Mouse (Mus musculus) CH12F3 (cell line): ENCODE data around the gene Ythdf1.

Experiments
- in situ Hi-C: fragments of 300-500 bp; cut with MboI; formaldehyde crosslinking; loops from 2 replicates; pipeline ENCODE4 v1.14.3; 2020; ENCODE audit warnings: low sequenced_read_pairs

Ythdf1 gene

DNA sequence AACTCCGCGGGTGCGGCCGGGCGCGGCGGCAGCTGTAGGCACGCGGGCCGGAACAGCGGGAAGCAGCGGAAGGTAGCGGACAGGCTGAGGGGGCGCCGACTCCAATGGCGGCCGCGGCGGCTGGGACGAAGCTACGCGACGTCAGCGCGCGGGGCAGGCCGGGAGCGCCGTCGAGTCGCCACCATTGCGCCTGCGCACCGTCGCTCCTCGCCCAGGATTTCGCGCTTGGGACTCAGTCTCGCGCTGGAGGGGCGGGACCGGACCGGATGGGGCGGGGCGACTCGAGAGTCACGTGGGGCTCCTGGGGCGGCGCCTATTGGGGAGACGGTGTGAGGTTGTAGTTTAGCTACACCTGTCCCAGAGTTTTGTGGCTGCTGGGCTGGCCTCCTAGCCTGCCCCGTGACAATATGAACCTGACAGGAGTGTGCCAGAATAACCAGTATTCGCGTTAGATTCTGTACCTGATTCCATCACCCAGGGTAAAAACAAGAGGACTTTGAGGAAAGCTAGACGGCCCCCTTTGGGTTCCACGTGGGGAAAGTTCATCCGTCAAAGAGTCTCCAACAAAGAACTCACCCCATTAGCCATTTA is at the start of gene Ythdf1:
Ythdf1 (minus strand) TSS at position 140 of the 591 bp plus-strand sequence.
- in situ Hi-C loops: no loop called here

DNA sequence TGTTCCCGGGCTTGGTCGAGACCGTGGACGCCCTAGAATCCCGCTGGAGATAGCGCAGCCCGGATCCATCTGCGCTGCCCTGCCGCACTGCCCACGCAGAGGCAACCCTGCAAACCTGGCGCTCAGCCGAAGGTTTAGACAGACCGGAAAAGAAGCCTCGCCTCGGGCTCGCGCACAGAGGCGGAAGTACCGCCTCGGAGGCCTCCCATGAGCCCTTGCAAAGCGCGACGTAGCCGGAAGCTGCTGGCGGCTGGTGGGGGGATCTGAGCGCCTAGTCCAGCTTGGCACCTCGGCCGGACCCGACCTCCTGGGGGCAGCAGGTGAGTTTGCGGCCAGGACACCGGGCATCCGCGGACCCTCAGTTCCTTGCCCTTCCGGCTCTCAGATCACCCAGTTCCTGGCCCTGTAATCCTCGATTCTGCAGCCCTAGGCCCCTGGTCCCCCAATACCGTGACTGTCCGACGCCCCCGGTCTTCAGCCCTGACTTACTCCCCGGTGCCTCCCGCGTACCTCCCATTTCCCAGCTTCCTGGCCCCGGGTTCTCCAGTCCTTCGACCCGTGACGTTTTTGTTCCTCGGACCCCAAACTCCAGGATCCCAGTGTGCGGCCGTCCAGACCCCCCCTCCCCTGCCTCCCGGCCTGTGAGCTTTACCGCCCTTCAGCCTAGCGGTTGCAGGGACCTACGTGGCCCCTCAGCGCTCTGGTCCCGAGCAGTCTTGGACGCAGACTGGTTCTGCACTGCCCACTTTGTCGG is 46.4 kb upstream of the Ythdf1 start, which contains the start of gene Arfgap1:
Arfgap1 (plus strand) TSS at position 216 of the 754 bp plus-strand sequence.
- in situ Hi-C loops: no loop called here

DNA sequence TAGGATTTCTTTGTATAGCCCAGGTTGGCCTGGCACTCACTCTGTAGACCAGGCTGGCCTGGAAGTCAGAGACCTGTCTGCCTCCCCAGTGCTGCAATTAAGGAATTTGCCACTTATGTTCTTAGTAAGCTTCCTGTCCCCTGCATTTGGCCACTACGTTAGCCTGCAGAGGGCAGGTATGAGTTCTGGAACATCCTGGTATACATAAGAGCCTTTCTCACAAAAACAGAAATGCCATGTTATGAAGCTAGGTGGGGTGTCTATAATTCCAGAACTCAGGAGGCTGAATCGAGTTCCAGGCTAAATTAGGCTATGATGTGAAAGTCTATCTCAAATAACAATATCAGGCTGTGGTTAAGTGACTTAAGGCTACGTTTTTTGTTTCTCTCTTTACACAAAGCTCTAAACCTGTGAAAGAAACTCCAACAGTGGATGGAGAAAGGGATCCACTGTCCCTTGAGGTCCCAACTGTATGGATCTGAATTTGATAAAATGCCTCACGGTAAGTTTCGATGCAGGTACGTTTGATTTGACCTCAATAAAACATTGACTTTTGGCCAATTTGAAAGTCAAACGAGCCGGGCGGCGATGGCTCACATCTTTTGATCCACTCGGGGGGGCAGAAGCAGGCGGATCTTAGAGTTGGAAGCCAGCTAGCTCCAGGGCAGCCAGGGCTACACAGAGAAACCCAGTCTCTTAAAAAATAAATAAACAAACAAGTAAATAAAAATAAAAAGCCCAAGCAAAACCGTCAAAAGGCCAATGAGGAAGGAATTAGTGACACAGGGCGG is 45.5 kb upstream of the Ythdf1 start:
- in situ Hi-C loops: no loop called here

DNA sequence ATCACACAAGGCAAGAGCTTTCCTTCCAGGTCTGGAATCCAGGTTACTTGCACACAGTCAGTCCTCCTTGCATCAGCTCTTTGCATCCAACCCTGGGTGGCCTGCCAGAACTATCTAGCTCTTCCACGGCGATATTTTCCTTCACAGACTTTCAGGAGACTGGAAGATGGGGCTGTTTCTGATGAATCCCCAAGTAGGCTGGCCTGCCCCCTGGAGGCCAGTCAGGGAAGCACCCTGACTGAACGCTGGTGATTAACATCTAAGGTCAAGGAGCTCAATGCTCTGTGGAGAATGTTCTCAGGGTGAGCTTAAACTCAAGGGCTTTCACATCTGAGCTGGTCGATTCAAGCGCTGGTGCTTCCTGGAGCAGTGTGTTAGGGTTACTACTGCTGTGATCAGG is 43.2 kb upstream of the Ythdf1 start:
- in situ Hi-C loops: no loop called here

DNA sequence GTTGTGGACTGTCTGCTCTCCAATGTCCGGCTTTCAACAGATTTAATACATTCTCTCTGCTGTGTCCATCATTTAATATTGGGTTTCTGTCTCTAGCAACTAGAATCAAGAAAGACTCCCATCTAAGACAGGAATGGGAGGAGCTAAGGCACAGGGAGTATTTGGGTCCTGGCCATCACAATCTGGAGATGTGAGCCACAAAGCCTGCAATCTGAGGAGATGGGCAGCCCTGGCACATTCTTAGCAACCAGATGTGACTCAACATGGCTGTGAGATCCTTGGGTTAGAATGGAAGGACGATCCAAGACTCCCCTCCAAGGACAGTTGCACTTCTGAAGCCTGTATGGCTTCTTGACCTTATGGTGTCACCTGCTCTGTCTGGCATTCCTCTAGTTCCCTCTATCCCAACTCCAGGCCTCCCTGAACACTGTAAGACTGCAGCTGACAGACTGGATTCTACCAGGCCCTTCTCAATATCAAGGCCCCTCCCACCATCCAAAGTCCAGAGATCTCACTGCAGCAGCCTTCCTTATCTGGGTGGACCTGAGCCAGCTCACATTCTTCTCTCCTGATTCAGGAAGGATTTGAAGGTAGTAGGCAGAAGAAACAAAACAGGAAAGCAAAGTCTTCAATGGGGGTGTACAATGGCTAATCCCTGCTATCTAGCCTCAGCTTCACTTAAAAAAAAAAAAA is 42.0 kb upstream of the Ythdf1 start:
- in situ Hi-C loops: no loop called here

DNA sequence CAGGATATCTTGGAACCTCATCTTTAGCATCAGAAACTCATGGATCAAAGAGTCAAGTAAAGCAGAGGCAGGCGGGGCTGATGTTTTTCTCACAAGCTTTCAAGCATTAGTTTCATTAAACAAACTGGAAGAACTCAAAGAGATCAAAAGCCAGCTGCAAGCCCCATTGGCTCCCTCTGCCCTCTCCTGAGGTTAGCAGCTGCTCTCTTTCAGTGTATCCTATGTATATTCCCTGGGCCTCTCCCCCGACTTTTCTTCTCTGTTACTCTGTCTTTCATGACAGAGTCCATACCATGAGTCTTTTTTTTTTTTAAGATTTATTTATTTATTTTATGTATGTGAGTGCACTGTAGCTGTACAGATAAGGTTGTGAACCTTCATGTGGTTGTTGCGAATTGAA is 39.4 kb upstream of the Ythdf1 start:
- in situ Hi-C loops: no loop called here

DNA sequence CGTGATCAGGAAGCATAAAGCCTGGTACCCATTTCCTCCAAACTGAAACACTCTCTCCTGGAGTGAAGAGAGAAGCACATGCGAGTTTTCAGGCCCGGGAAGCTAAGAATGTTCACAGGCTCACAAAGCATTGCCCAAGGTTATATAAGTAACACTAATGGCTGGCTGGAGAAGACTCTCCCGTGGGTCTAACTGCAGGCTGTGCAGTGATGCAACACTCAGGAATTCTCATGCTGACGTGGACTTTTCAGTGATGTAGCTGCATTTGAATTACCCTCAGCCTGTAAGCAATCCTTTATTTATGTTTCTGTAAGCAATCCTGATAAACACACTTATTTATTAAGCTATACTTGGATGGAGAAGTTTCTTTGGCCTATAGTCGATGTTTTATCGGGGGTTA is 38.9 kb upstream of the Ythdf1 start:
- in situ Hi-C loops: no loop called here

DNA sequence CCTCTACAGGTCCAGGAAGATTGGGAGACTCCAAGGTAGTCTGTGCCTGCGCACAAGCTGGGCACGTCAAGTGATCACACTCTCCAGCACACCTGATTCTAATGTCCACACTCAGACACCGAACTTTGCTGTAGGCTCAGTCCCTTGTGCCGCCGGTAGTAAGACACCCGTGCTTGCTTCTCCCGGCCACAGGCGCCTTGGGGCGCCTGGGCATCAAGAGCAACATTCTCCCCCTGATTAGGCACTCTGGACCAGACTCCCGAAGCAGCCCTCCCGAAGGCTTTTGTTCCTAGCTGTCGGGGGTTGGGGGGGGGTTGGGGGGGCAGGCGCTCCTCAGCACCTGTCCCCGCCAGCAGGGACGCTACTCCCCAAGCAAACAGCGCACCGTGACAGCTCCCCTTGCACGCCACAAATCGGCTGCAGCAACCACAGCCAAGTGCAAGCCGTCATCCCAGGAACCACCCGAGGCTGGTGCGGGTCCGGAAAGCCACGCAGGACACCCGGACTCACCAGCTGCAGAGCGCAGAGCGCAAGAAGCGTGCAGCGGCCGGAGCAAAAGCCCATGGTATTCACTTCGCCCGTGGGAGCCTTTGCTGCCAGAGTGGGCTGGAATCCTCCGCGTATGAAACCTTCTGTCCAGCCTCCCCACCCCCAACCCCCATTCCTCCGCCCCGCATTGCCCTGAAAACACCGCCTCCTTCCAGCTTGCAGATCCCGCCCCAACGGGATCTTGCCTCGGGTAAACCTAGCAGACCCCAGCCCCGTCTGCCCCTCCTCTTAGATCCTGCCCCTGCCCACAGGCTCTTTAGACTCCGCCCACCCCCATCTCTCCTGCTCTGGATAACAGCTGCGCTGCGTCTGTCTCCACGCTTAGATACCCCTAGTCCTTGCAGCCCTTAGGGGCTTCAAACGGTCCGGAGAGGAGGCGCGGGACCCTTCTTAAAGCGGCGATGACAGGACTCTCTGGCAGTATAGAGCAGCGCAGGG is 33.6 kb upstream of the Ythdf1 start, which contains the start of gene Nkain4:
Nkain4 (minus strand) TSS at position 639 of the 987 bp plus-strand sequence.
- in situ Hi-C loops: no loop called here

DNA sequence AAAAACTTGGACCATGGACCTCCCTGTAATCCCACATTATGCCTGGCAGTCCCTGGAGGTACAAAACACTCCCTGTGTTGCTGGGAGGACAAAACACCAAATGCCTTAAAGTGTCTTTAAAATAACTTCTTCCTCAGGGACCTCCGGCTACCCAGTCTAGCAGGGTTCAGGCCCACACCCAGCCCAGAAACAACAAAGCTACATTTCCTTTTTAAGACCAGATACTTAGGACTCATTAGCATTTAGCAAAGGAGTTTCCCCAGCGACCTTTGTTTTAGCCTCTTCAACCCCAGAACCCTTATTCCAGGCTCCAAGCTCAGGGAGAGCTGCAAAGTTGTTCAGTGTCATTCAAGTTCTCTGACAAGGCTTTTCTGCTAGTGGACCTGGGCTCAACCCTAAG is 32.9 kb upstream of the Ythdf1 start:
- in situ Hi-C loops: no loop called here

DNA sequence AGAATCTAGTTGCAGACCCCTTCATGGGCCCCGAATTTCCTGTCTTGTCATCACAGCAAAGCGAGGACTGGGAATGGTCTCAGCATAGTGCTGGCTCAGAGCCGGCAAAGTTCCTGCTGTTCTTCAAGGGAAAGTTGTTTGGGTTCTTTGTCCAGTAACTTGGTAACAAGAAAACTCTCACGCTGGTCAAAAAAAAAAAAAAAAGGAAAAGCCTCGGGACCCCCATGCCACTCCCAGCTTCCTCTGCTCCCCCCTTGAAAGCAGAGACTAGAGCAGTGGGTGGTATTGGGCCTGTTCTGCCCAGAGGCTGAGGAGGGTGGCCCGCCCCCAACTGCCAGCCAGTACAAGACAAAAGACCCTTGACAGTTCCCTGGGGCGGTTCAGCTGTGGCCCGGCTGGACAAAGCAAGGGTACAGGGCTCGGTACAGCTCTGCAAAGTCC is 32.0 kb upstream of the Ythdf1 start:
- in situ Hi-C loops: no loop called here

DNA sequence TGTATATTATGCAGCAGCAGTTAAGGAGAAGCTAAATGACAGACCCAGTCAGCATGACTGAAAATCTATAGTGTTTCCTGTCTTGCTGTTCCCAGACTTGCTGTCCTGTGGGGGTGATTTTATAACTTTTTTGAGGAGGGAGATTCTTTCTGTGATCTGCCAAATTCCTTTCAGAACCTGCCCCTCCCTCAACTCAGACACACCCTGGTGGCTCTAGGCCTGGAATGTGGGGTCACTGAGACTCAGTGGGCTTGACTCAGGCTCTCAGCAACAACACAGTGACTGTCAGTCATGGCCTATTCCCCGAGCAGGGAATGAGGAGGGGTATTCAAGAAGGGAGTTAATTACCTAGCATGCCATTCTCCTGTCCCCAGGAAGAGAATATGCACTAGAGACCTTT is 29.2 kb upstream of the Ythdf1 start:
- in situ Hi-C loops: no loop called here

DNA sequence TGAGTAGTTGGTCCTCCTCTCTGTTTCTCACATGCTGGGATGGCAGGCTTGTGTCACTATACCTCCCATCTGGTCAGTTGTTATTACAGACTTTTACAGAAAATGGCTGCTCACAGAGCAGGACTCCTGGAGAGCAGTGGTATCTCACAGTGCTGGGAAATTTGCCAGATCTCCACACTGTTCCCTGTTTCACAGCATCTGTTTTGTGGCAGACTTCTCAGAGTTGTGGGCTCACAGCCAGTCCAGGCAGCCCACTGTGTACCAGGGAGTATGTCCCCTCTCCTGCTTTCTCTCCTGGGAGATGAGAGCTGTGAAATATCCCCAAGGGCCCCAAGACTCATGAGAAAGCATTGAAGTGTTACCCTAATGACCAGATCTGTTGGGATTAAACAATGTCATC is 21.1 kb upstream of the Ythdf1 start:
- in situ Hi-C loops: no loop called here

DNA sequence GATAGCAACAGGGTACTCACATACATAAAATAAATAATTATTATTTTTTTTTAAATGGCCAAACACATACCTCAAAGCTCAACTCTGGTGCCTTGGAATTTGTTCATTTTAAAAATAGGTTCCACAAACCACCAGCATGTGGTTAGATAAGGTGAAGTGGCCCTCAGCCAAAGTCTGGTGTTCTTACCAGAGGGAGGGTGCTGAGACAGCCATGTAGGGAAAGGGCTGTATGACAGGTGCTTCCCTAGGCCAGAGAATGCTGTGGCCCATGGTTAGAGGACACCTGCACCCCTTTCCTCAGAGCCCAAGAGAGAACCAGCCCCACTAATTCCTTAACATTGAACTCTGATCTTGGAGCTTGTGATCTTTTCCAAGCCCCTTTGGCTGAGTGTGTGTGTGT is 19.4 kb upstream of the Ythdf1 start:
- in situ Hi-C loops: no loop called here

DNA sequence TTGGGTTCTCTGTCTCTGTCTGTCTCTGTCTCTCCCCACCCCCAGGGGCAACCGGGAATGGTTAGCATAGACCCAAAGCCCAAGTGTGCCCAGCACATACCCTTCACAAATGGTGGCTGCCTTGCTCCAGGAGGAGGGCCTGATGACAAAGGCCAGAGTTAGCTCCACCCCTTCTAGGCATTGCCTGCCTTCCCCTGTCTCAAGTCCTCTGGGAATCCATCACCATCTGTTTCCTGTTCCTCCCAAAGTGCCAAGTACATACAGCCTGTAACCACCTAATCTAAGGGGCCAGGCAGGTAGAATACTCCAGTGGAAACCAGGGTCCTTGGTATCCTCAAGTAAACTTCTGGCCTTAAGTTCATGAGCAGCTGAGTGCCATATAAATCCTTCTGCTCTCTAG is 11.7 kb upstream of the Ythdf1 start:
- in situ Hi-C loops: no loop called here

DNA sequence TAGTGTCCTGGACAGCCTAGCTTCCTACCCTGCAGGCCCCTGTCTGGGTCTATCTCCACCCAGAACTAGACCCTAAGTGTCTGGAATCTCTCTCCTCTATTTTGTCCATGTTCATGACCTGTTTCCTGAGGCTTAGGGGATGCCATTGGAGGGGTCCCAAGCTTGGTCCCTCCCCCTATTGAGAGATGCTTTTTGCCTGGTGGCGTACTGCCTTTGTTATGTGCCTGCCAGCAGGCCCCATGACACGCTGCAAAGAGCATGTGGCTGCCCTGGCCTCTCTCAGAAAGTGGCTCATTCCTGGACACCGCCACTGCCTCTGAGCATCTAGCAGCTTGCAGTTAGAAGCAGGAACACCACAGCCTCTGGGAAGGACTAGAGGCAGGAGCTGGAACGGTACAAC is 8.0 kb upstream of the Ythdf1 start, which contains the start of gene Birc7:
Birc7 (plus strand) TSS at position 301 of the 400 bp plus-strand sequence.
- in situ Hi-C loops: no loop called here

DNA sequence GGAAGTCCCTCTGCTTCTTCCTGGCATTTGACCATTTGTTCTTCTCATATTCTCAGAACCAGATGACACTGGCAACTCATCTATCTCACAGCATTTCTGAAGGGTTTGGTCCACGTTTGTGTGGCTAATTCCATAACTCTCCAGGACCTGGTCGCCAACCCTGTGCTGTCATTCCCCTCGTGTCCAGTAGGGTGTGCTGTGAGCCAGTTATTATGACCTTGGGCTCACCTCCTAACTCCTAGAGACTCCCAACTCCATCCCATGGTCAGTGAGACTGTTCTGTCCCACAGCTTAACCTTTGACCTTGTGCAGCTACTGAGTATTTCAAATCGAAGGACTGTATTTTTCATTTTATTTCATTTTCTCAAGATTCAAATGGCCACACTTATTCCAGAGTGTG is 4.4 kb upstream of the Ythdf1 start:
- in situ Hi-C loops: no loop called here

DNA sequence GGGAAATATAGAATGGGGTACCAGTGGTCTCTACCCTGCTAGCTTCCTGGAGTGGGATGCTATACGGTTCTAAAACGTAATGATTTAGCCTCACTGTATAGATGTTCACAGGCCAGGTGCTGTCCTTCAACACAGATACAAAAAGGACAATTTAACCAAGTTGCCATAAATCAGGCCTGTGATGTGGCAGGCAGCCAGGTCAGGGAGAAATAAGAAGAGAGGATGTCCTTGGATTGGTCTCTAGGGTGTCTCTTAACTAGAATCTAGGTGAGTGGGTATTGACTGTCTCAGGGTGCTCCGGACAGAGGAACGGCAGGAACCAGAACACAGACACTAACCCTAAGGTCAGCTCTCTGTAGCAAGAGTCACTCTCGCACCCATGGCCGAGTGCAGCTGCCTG is 2.0 kb upstream of the Ythdf1 start:
- in situ Hi-C loops: no loop called here

DNA sequence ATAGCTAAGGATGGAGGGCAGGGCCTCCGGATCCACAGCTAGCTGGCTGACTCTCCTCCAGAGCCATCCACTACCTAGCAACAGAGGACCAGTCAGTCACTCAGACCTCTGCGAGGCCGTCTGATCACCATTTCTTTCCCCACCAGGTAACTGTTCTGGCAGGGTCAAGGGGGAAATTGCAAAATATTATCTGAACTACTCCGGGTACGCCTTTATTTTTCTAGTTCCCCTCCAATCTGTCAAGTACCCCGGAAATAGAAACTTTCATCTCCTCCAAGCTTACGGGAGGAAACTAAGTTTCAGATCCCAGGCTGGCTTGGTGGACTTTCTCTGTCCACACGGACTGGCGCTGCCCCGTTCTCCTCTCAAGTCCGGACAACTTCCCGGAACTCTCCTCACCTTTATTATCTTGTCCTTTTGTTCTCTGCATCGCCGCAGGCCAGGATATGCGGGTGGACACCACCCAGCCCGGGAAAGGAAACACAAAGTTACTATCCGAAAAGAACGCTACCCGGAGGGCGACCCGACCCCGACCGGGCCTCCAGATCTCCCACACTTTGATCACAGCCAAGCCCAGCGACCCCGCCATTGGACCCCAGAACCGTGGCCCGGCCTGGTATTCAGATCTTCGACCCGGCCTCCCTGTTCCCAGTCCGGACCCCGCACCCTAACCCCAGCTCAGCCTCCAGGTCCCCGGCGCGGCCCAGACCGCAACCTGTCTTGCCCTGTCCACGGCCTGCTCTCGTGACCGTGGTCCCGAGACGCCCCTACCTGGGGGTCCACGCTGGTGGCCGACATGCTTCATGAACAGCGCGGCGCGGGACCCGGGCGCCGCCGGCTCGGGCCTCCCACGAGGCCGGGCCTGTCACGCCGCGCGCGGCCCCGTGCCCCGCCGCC is 588 bp downstream of the Ythdf1 start:
- in situ Hi-C loops: no loop called here

DNA sequence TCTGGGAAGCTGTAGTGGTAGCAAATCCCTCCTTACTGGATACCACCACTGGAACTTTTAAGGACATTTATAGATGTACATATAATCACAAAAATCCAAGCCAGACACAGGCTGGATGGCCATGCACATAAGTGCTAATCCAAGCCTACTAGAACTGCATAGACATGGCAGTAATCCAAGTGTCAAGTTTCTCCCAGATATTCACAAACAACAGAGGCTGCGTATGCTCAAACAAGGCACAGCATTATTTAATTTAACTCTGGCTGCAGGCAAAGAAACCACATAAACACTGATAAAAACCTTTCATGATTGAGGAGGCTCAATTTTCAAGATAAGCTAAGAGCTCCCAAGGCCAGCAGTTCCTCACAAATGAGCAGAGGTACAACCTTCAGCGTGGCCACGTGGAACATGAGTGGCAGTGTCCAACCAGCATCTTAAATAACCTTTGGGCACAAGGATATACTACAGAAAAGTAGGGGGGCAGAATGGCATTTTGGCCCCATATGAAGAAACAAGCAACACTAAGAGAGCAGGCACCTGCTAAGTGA is 4.8 kb downstream of the Ythdf1 start:
- in situ Hi-C loops: no loop called here
